8 mouse cellular contexts compared by ENCODE assay signal in genomic region chr3:82547908-82548721, GRCm38 (mm10). TPM values are rescaled to one million over a fixed set of nuclear protein-coding genes. Genes with fewer than 3 reads are reported as not detected.
DNase-seq lines count a peak whose midpoint lies in the region; ATAC-seq and TF ChIP-seq lines count a peak whose summit lies in the region.

TSS of gene Npy2r (minus strand) at chr3:82548084.

- under 1% methylated on average over 32 of the region's 32 CpGs for WGBS in heart, embryonic 13.5 days
- WGBS in embryonic facial prominence, embryonic 10.5 days = under 1% methylated on average over 32 of the region's 32 CpGs
- under 1% methylated on average over 32 of the region's 32 CpGs for WGBS in hindbrain, embryonic 14.5 days
- 2% methylated on average over 32 of the region's 32 CpGs for WGBS in liver, embryonic 14.5 days (ENCODE audit: insufficient replicate concordance)
- WGBS in stomach, embryonic 15.5 days = under 1% methylated on average over 32 of the region's 32 CpGs

- peak within 1 kb of the TSS; percentile 61 for H3K4me3 ChIP-seq in heart, embryonic 13.5 days
- peak within 1 kb of the TSS; percentile 64 for H3K4me3 ChIP-seq in embryonic facial prominence, embryonic 10.5 days
- H3K4me3 ChIP-seq in hindbrain, embryonic 14.5 days (replicated peaks; ENCODE audit: low read length) = peak within 1 kb of the TSS; percentile 40
- peak within 1 kb of the TSS in 1 of 2 experiments; percentile 25; a peak in 2 of 4 replicates for H3K4me3 ChIP-seq in liver, embryonic 14.5 days (ENCODE audit: insufficient read depth in 1 of 2, low read depth in 2 of 2, low read length in 2 of 2)
- peak within 1 kb of the TSS; percentile 44 for H3K4me3 ChIP-seq in stomach, embryonic 15.5 days (replicated peaks)

- no peaks in the 10 kb centered on the region for H3K36me3 ChIP-seq in heart, embryonic 13.5 days
- H3K36me3 ChIP-seq in embryonic facial prominence, embryonic 10.5 days (replicated peaks) = no peaks in the 10 kb centered on the region
- no peaks in the 10 kb centered on the region for H3K36me3 ChIP-seq in hindbrain, embryonic 14.5 days (replicated peaks; ENCODE audit: control insufficient read depth, insufficient read depth)
- H3K36me3 ChIP-seq in liver, embryonic 14.5 days (replicated peaks; ENCODE audit: control insufficient read depth, insufficient read depth, low read depth) = no peaks in the 10 kb centered on the region
- no peaks in the 10 kb centered on the region for H3K36me3 ChIP-seq in stomach, embryonic 15.5 days

- intact Hi-C loops in heart, postnatal 36 days (cut with DNase I) = no loop called here

- no peak for TF ChIP-seq EP300 in liver, embryonic 14.5 days (IDR thresholded peaks at IDR 0.05; ENCODE audit: low read depth)

- peak within 1 kb of the TSS; percentile 77 for H3K9ac ChIP-seq in heart, embryonic 13.5 days
- H3K9ac ChIP-seq in hindbrain, embryonic 14.5 days = peak within 1 kb of the TSS; percentile 48
- H3K9ac ChIP-seq in liver, embryonic 14.5 days (replicated peaks) = no peak within 1 kb of the TSS
- H3K9ac ChIP-seq in stomach, embryonic 15.5 days = 0 out of 2 replicates have a peak within 1 kb of the TSS, but pooled peaks have one; percentile 19

- peak within 1 kb of the TSS; percentile 96 for H3K4me2 ChIP-seq in heart, embryonic 13.5 days
- H3K4me2 ChIP-seq in hindbrain, embryonic 14.5 days (replicated peaks) = peak within 1 kb of the TSS; percentile 92
- peak within 1 kb of the TSS; percentile 42 for H3K4me2 ChIP-seq in liver, embryonic 14.5 days (ENCODE audit: low read depth)
- peak within 1 kb of the TSS; percentile 86 for H3K4me2 ChIP-seq in stomach, embryonic 15.5 days

- no peak for TF ChIP-seq CTCF in liver, embryonic 14.5 days (IDR thresholded peaks at IDR 0.05; ENCODE audit: low read depth)

- no peak for ATAC-seq in heart, embryonic 13.5 days (ENCODE audit: extremely low read depth, insufficient number of reproducible peaks, low FRiP score, low TSS enrichment)
- ATAC-seq in hindbrain, embryonic 14.5 days (ENCODE audit: low FRiP score) = peak; percentile 65; the same call in 1 of the 2 replicates
- no peak for ATAC-seq in liver, embryonic 14.5 days (ENCODE audit: insufficient read depth)
- peak; percentile 66 for ATAC-seq in stomach, embryonic 15.5 days (ENCODE audit: insufficient read depth, low FRiP score, low read depth)

- DNase-seq in heart, postnatal 36 days = no peak
- peak; percentile 40 for DNase-seq in ZHBTc4 (ENCODE audit: low read depth, low spot score)
- DNase-seq in embryonic facial prominence, embryonic 10.5 days (ENCODE audit: low spot score) = peak; percentile 51
- DNase-seq in hindbrain, embryonic 14.5 days (ENCODE audit: low spot score) = no peak
- no peak for DNase-seq in liver, embryonic 14.5 days (ENCODE audit: low read depth in 3 of 3, low spot score in 3 of 3)
- no peak for DNase-seq in gastrocnemius, adult 8-10 months (ENCODE audit: low spot score in 2 of 2)

- H3K9me3 ChIP-seq in heart, embryonic 13.5 days = no peaks in the 10 kb centered on the region
- no peaks in the 10 kb centered on the region for H3K9me3 ChIP-seq in embryonic facial prominence, embryonic 10.5 days
- no peaks in the 10 kb centered on the region for H3K9me3 ChIP-seq in hindbrain, embryonic 14.5 days (ENCODE audit: control insufficient read depth, low read length)
- H3K9me3 ChIP-seq in liver, embryonic 14.5 days (ENCODE audit: control insufficient read depth, low read length) = no peaks in the 10 kb centered on the region
- H3K9me3 ChIP-seq in stomach, embryonic 15.5 days = no peaks in the 10 kb centered on the region

- no peak within 1 kb of the TSS for H3K27ac ChIP-seq in heart, embryonic 13.5 days (replicated peaks)
- H3K27ac ChIP-seq in embryonic facial prominence, embryonic 10.5 days (replicated peaks) = peak within 1 kb of the TSS; percentile 30; the same call in 1 of the 2 replicates
- no peak within 1 kb of the TSS for H3K27ac ChIP-seq in hindbrain, embryonic 14.5 days
- no peak within 1 kb of the TSS for H3K27ac ChIP-seq in liver, embryonic 14.5 days
- H3K27ac ChIP-seq in stomach, embryonic 15.5 days = no peak within 1 kb of the TSS

- peaks cover 4% of the 10 kb centered on the region; the same call in 1 of the 2 replicates for H3K4me1 ChIP-seq in heart, embryonic 13.5 days
- peaks cover 13% of the 10 kb centered on the region for H3K4me1 ChIP-seq in embryonic facial prominence, embryonic 10.5 days
- peaks cover 10% of the 10 kb centered on the region for H3K4me1 ChIP-seq in hindbrain, embryonic 14.5 days (replicated peaks; ENCODE audit: control insufficient read depth, insufficient read depth, low read length)
- no peaks in the 10 kb centered on the region for H3K4me1 ChIP-seq in liver, embryonic 14.5 days (replicated peaks; ENCODE audit: control insufficient read depth in 2 of 2, insufficient read depth in 2 of 2, low read length in 1 of 2)
- H3K4me1 ChIP-seq in stomach, embryonic 15.5 days = no peaks in the 10 kb centered on the region

- H3K27me3 ChIP-seq in heart, embryonic 13.5 days (replicated peaks) = peaks cover 22% of the 10 kb centered on the region
- H3K27me3 ChIP-seq in embryonic facial prominence, embryonic 10.5 days (replicated peaks; ENCODE audit: low read depth, poor library complexity, severe bottlenecking) = peaks cover 41% of the 10 kb centered on the region
- H3K27me3 ChIP-seq in hindbrain, embryonic 14.5 days (ENCODE audit: control insufficient read depth, insufficient read depth, low read length) = peaks cover 20% of the 10 kb centered on the region
- H3K27me3 ChIP-seq in liver, embryonic 14.5 days (ENCODE audit: control insufficient read depth, insufficient read depth, low read length) = no peaks in the 10 kb centered on the region; the same call in 1 of the 2 replicates
- H3K27me3 ChIP-seq in stomach, embryonic 15.5 days (replicated peaks) = no peaks in the 10 kb centered on the region

RNA-seq across cellular contexts. Expression of gene Npy2r, which starts in this region (rescaled TPM):
- polyA plus RNA-seq in heart, embryonic 13.5 days (2015; fragmentation: Nextera tagmentation; extraction: Ambion mirVana) = 0.06 and 0.21 TPM in 2 replicates
- not detected for total RNA-seq in heart, postnatal 36 days (2021)
- polyA plus RNA-seq in embryonic facial prominence, embryonic 10.5 days (2016; fragmentation: Nextera tagmentation; extraction: Ambion mirVana) = 0.07 and 0.26 TPM in 2 replicates
- 3.3 and 4.2 TPM in 2 replicates for polyA plus RNA-seq in hindbrain, embryonic 14.5 days (2014; fragmentation: Nextera tagmentation; extraction: Ambion mirVana)
- not detected in 2 replicates for polyA plus RNA-seq in liver, embryonic 14.5 days (2012; rRNA removed)
- not detected in 2 replicates for polyA plus RNA-seq in liver, embryonic 14.5 days (2014; fragmentation: Nextera tagmentation; extraction: Ambion mirVana)
- 0.48 and 0.63 TPM in 2 replicates for polyA plus RNA-seq in stomach, embryonic 15.5 days (2015; fragmentation: Nextera tagmentation; extraction: Ambion mirVana)
- not detected for total RNA-seq in gastrocnemius, adult 8-10 months (2022)

Comparison
In these comparisons a context has a peak if more than half of its experiments do, and no peak if none do; other contexts are left out.
1. Peak in DNase-seq, H3K4me3 ChIP-seq and H3K27ac ChIP-seq in embryonic facial prominence, embryonic 10.5 days; RNA of the gene not detected or under 1 TPM.
2. Peak in ATAC-seq, H3K4me3 ChIP-seq, H3K9ac ChIP-seq and H3K4me2 ChIP-seq in stomach, embryonic 15.5 days; RNA of the gene not detected or under 1 TPM.
3. H3K4me2 ChIP-seq: peak in every context shown above with its lines; median percentile 96 in heart, embryonic 13.5 days; 92 in hindbrain, embryonic 14.5 days; 86 in stomach, embryonic 15.5 days; 42 in liver, embryonic 14.5 days.